Mouse (Mus musculus) cortical plate, adult 2 months (tissue): ENCODE measurements around the gene Toe1.

Source experiments
- CTCF ChIP-seq: fragments of 200-500 bp; IDR thresholded peaks from 2 replicates; pipeline ENCODE4 v1.5.1; 2011; ENCODE audit warnings: mild to moderate bottlenecking, control low read depth, low read length; ENCODE audit not compliant: insufficient read depth; ENCODE audit errors: extremely low read depth
- POLR2A ChIP-seq: fragments of 200-500 bp; IDR thresholded peaks from 2 replicates; pipeline ENCODE4 v1.6.1; 2011; ENCODE audit warnings: mild to moderate bottlenecking, low read length, control low read depth; ENCODE audit not compliant: insufficient read depth; ENCODE audit errors: extremely low read depth

GRCm38 (mm10) chr4:116764001-116764400 lies 43.4 kb downstream of the Toe1 start:
- TF ChIP-seq POLR2A (no peak), CTCF (no peak)
